Mouse (Mus musculus) frontal cortex, postnatal 25 days (tissue): ENCODE data around the gene BC052040.
A peak's percentile ranks its signal among the peaks of the same experiment; 100 is the strongest.

Source experiments
- DNase-seq, 2 experiments: peaks; one replicate each; pipeline ENCODE4 v3.0.0; 2022; ENCODE audit warnings: low spot score in 2 of 2

BC052040 gene

GRCm38 (mm10) chr2:115601280-115601679, 19.8 kb downstream of the BC052040 start:
- no peak for DNase-seq

DNA sequence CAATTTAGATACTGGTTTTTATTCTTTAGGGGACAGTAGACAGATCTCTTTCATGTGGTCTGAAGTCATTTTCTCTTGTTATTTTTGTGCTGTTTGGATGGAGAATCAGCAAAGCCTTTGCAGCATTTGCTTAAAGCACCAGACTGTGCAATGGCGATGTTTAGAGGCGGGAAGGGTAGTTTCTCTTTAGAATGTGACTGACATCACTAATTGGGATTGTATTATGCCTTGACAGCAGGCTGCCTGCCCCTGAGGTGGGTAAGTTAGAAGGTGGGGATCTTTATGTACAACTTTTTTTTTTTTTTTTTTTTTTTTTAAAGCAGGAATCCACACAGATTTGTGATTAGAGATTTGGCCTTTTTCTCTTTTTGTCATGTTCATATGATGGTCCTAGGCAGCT, 20.6 kb downstream of the BC052040 start:
- no peak for DNase-seq

DNA sequence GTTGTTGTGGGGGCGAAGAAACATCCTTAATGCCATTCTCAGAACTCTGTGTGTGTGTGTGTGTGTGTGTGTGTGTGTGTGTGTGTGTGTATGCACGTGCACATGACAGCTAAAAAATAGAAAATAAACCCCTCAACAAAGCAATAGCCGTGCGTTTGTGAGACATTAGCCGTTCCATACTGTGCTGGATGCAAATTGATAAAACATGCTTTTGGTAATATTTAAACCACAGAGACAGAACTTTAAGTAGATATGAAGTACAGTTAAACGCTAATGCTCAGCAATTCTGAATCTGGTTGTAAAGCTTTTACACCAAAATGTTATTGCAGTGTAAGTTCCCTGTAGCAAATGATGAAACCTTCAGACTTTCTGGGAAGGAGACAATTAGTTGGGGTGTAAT, 22.6 kb downstream of the BC052040 start:
- DNase-seq: no peak

- no peak for DNase-seq
These were observed 24.4 kb downstream of the BC052040 start for GRCm38 (mm10) chr2:115605829-115606336.

- DNase-seq: no peak
These were observed 27.5 kb downstream of the BC052040 start for GRCm38 (mm10) chr2:115609020-115609419.

- DNase-seq: no peak
These were observed 28.6 kb downstream of the BC052040 start for GRCm38 (mm10) chr2:115610092-115610491.

- no peak for DNase-seq
These were observed 29.0 kb downstream of the BC052040 start for GRCm38 (mm10) chr2:115610503-115610902.

- no peak for DNase-seq
These were observed 32.5 kb downstream of the BC052040 start for GRCm38 (mm10) chr2:115613830-115614520.

- DNase-seq: no peak
These were observed 47.0 kb downstream of the BC052040 start for GRCm38 (mm10) chr2:115628471-115628870.

DNA sequence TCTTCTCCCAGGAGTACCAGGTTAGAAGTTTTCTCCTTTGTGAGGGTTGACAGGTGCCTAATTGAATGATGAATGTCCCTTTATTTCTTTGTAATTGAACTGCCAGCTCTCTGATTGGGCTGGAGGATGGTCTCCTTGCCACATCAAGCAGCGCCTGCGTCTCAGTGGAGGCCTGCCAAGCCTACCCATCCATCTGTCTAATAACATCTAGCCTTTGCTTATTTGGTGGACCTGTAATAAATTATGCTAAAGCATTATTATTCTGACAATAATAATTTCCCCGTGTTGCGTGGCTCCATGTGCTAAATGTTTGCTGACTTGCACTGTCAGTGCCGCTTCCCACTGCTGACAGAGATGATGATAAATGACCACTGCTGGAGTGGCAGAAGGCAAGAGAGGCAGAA, 49.5 kb downstream of the BC052040 start:
- DNase-seq: no peak

DNA sequence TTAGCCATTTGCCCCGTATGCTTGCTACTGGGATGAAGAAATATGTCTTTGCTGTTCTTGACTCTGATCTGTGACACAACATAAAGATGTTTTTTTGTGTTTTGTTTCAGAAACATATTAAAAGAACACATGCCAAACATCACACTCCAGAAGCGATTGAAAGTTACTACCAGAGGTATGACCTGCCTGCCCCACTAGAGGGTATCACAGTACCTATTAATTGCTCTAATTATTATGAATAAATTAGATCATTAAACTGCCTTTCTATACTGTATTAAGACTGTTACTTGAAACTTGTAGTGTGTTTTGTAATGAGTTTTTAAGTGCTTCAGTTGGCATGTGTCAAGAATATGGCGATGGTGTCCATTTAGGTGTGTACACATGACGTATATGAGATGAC, 50.3 kb downstream of the BC052040 start:
- no peak for DNase-seq

GRCm38 (mm10) chr2:115650203-115650602, 68.7 kb downstream of the BC052040 start:
- no peak for DNase-seq

DNA sequence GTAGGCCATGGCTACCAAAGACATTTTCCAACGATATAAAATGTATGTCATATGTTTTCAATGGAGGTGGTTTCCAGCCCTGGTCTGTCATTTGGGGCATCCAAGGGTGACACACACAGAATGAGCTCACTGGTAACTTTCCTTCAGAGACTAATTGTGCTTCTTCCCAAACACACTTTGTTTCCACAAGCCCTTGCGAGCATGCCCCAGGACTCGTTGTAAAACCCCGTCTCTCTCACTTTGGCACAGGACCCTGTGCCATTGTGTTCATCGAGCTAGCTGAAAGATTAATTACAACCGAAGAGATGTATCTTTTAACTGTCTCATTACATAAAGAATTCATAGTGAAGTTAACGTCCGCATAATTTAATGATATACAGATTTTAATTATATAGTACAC, 78.2 kb downstream of the BC052040 start:
- no peak for DNase-seq

DNA sequence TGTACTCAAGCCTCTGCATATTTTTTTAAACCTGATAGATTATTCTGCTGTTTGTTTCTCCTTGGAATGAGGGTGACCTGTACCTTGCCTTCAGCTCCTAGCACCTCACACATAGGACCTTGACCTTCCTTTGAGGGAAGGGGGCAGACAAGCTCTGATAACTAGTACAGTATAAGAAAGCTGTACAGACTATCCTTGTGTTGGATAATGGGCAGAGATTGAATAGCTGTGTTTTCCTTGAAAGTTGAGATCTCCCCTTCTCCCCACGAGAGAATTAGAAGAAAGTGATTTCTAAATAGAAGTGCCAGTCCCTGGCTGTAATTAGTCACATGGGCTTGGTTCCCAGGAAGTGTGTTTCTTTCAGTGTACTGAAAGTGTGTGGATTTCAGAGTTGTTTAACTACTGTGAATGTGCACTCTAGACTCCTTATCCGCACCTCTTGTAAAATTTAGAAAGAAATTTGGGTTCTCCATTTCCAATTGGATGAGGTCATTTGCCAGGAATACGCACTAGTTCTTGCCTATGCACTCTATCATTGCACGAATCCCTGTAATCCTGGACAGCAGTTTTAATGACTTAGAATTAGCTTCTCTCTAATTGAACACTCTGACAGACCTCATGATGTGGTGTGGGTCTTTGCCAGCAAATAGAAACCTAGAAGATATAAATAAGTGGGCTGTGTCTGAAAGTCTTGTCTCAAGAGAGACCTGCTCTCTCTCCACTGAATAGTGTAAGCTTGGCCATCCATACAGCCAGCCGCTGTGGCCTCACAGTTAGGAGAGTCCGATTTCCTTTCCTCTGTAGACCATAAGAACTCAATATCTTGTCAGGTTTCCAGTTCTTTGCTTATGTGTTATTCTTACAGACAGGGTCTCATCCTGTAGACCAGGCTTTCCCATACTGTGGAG, 79.0 kb downstream of the BC052040 start:
- DNase-seq: no peak

DNA sequence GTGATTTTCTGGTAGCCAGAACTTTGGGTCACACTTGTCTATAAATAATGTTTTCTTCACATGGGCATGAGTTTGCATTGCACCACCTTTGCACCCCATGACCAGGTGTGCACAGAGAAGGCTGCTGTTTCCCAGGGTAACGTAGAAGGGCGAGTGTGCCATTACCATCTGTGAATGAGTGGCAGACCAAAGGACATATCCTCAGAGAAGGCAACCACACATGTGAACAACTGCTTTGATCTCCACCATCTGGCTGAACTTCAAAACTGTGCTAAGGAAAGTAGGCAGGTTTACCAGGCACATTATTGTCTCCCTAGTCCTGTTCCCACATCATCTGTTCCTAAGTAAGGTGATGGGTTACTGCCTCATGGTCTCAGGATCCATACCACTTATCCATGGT, 86.0 kb downstream of the BC052040 start:
- no peak for DNase-seq

DNA sequence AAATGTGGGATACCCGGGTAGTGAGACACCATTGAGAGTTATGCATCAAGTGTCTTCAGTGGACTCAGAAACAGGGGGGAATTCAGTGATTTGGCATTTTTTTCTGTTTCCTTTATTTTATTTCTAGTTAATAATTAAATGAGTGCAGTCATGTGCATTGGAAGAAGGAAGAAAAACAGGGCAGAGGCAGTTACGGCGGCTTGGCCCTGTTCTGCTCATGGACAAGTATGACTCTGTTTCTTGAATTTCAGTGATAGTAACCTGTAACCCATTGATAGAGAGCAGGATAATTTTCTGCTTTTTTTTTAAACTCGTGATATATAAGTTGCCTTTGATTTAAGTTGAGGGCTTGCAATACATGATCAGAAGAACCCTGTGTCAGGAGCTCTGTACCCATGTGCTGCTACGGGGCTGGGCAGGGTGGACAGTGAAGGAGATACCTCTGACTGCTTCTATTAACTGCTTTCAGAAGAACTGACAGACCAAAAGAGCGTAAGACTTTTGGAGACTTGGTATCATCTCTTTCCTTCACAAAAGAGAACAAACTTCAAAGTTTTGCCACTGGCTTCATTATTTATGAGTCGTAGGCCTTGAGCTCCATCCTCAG, 91.6 kb downstream of the BC052040 start:
- DNase-seq: no peak

DNA sequence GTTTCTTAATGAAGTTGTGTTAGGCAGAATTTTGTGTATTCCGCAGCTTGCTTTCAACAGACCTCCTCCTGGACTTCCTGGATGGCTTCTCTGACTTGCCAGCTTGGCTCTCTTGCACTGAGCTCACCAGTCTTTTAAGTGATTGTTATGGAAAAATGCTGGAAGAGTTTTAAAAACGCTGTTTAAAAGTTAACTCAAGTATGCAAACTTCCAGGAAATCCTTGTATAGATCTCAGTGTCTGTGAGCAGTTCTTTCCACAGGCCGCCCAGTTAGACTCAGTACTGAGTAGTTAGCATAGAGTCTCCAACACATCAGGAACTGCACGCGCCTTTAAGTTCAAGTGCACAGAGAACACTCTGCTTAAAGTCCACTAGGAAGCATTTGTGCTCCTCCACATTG, 97.3 kb downstream of the BC052040 start:
- DNase-seq: no peak

GRCm38 (mm10) chr2:115685250-115685649, 103.7 kb downstream of the BC052040 start:
- no peak for DNase-seq

DNA sequence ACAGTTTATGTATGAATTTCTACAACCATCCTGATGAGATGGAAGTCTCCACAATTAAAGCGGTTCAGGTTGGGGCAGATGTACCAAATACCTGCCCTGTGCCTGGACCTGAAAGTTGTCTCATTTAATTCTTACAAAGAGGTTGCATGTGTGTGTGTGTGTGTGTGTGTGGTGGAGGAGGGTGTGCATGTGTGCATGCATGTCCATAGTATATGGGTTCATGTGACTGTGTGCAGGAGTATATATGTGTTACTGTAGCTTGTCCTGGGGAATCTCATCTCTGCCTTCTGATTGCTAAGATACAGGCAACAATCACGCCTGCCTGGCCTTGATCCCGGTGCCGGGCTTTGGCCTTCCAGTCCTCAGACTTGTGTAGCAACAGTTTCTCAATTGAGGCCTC, 106.1 kb downstream of the BC052040 start:
- DNase-seq: no peak

DNA sequence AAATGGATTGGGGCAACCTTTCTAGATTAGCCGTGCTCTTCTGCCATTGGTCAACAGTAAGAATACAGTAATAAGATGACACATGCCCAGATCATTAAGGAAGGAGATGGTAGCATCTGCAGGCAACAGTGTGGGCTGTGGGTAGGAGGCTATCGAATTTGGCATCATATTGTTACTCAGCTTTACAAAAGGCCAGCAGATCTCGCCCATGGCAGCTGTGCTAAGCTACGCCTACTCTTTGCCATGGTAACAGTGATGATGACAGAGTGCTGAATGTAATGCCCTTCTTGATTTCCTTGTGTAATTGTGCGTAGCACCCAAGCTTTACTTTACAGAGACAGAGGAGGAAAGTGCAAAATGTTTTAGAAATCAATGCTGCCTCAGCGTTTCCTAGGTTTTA, 106.8 kb downstream of the BC052040 start:
- peak in 1 of 2 experiments; percentile 20 for DNase-seq

DNA sequence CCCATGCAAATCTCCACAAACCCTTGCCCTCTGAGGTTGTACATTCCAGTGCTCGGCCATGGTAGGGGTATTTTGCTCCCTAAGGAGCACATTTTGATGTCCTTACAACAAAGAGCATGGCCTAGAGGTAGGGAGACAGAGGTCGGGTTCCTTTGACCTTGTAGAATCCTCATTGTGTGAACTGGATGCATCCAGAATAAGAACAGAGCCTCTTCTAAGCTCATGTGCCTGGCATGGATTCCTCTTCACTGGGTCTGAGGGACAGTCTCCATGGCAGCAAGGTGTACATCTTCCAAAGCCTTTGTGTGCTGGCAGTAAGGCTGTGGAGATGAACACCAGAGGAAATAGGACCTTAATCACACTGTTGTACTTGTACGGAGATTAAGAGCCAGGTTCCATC, 112.3 kb downstream of the BC052040 start:
- no peak for DNase-seq

GRCm38 (mm10) chr2:115694386-115694785, 112.9 kb downstream of the BC052040 start:
- no peak for DNase-seq
